Mouse (Mus musculus) lung, embryonic 14.5 days (tissue): ENCODE measurements around the gene Gm3448. TPM values are rescaled to one million over a fixed set of nuclear protein-coding genes. Genes with fewer than 3 reads are reported as not detected.
A peak's percentile ranks its signal among the peaks of the same experiment; 100 is the strongest.
"Not testable (repeated sequence)": the region's sequence is repeated elsewhere in the genome, so short reads cannot be mapped to it uniquely, and the experiment has no call there.

Source experiments
- ATAC-seq: fragments of 200-750 bp; cut with Nextera tagmentation; 2 replicates; pipeline ENCODE4 v1.8.0; 2017; ENCODE audit warnings: mild to moderate bottlenecking, moderate TSS enrichment, moderate library complexity; ENCODE audit not compliant: insufficient read depth
- DNase-seq: peaks from one replicate; pipeline ENCODE4 v3.0.0-alpha.2; 2015
- H3K27ac ChIP-seq: fragments of 300-500 bp; sonication (generic); 2 replicates; pipeline ENCODE4 v1.5.1; 2014; ENCODE audit warnings: low read depth, mild to moderate bottlenecking, moderate library complexity
- H3K27me3 ChIP-seq: fragments of 300-500 bp; sonication (generic); 2 replicates; pipeline ENCODE4 v1.6.1; 2014; ENCODE audit warnings: low read length, control low read depth; ENCODE audit not compliant: insufficient read depth
- H3K36me3 ChIP-seq: fragments of 300-500 bp; sonication (generic); 2 replicates; pipeline ENCODE4 v1.6.1; 2014; ENCODE audit warnings: control low read depth; ENCODE audit not compliant: insufficient read depth
- H3K4me1 ChIP-seq: fragments of 300-500 bp; sonication (generic); 2 replicates; pipeline ENCODE4 v1.6.1; 2014; ENCODE audit warnings: antibody characterized with exemption, control low read depth; ENCODE audit not compliant: insufficient read depth
- H3K4me2 ChIP-seq: fragments of 300-500 bp; sonication (generic); 2 replicates; pipeline ENCODE4 v1.6.1; 2014; ENCODE audit warnings: mild to moderate bottlenecking
- H3K4me3 ChIP-seq: fragments of 300-500 bp; sonication (generic); 2 replicates; pipeline ENCODE4 v1.5.1; 2014; ENCODE audit warnings: low read depth, low read length
- H3K9ac ChIP-seq: fragments of 300-500 bp; sonication (generic); 2 replicates; pipeline ENCODE4 v1.6.1; 2014
- H3K9me3 ChIP-seq: fragments of 300-500 bp; sonication (generic); 2 replicates; pipeline ENCODE4 v1.6.1; 2016; ENCODE audit warnings: low read depth, low read length, control low read depth
- WGBS: fragments of 180-500 bp; shearing (Covaris S2); extraction: QIAGEN DNeasy Blood & Tissue Kit; methylation state at CpG from one replicate; pipeline ENCODE4 v1.1.7; 2014; 5-methylcytosine and 5-hydroxymethylcytosine counted together
- polyA plus RNA-seq: library from polyadenylated mRNA; unstranded; fragments of >200 nt; fragmentation: Nextera tagmentation; extraction: Ambion mirVana; gene quantifications from 2 replicates; pipeline ENCODE4 v1.2.1, GENCODE M21; 2014

The Gm3448 gene
- polyA plus RNA-seq, 1 experiment from 2014 or later, result 3.4 TPM

DNA sequence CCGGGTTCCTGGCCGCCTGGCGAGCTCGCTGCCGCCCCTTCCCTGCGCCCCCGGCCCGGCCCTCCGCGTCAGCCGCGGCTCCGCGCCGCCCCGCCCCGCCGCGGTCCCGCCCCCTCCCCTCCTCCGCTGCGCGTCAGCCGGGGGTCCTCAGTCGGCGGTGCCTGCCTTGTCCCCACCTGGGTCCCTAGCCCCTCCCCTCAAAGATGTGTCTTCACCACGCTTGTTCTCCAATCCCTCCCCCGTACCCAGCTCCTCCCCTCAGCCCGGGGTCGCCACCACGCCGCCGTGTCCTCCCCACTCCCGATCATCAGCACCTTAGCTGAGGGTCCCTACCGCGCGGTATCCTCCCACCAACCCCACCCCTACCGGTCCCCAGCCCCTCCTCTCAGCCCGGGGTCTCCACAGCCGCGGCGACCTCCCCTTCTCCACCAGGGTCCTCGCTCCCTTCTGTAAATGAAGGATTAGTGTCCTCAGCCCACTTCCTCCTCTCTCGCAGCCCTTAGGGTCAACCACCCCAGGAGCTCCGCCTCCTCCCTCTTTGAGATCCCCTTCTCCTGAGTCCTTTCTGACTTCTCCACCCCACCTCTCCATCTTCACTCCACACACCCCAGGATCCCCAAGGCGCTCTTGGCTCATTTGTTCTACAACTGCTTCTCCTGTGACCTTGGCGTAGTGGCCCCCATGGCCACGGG lies 16.7 kb downstream of the Gm3448 start:
- H3K27ac ChIP-seq, H3K36me3 ChIP-seq, H3K4me1 ChIP-seq, DNase-seq, H3K4me3 ChIP-seq, H3K9ac ChIP-seq, H3K9me3 ChIP-seq, H3K27me3 ChIP-seq, H3K4me2 ChIP-seq: not testable (repeated sequence)
- ATAC-seq, result peak; percentile 85
- WGBS, result no CpG with 5 or more reads among the region's 48 CpGs

DNA sequence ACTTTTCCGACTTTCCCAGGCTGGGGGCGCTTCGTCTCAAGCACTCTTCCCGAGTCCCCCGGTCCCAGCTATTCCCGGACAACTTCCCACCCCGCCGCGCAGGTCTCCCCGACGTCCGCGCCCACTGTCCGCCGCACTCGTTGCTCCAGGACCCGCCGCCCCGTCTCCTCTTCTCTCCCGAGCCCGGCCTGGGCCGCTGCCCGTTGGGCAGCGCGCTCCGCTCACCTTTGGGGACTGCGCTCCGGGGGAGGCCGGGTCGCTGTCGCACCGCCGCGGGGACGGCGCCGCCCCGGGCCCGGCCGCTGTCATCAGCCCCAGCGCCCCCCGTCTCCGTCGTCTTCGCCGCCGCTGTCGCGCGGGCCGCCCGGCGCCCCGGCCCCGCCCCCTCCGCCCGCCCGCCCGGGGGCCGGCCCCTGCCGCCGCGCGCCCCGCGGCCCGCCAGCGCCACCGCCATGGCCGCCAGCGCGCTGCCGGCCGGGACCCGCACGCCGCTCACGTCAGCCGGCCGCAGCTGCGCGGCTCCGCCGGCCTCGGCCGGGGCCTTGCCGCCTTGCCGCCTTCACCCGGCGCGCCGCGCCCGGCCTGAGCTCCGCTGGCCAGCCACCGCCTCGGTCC lies 17.4 kb downstream of the Gm3448 start:
- H3K9me3 ChIP-seq, H3K27me3 ChIP-seq, H3K4me1 ChIP-seq, H3K9ac ChIP-seq, H3K4me2 ChIP-seq, DNase-seq, H3K27ac ChIP-seq, H3K36me3 ChIP-seq, H3K4me3 ChIP-seq: not testable (repeated sequence)
- WGBS, result no CpG with 5 or more reads among the region's 97 CpGs
- ATAC-seq, result peak; percentile 77

DNA sequence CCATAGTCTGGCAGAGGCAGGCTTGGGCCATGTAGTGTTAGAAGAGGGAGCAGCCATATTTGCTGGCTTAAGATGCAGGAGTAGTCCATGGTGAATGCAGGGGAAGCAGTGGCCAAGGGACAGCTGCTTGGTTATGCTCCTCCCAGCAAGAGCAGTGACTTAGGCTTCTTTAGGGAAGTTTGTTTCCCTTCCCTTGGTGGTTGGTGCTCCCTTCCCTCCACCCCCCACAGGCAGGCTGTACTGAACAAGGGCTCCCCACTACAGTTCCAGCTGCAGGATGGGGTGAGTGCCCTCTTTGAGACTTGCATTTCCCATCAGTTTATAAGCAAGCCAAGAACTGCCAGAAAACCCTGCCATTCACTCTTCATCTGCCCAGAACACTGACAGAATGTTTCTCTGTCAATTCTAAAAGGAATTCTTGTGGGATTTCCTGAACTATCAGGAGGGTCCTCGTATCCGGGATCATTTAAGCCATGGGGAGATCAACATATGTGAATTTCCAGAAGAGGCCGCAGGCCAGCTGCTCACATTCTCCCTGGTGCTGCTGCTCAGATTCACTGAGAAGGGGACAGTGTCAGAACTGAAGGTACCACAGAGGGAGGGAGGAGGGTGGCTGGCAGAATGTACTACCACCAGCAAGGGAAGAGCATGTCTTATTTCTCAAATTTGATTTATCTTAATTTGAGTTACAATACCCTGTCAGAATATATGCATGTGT lies 19.7 kb downstream of the Gm3448 start:
- not testable (repeated sequence) for H3K9me3 ChIP-seq, ATAC-seq, H3K4me2 ChIP-seq, H3K4me1 ChIP-seq, H3K36me3 ChIP-seq, H3K9ac ChIP-seq, H3K27ac ChIP-seq, H3K27me3 ChIP-seq, DNase-seq, H3K4me3 ChIP-seq
- WGBS, result 91% methylated on average over 3 of the region's 3 CpGs

DNA sequence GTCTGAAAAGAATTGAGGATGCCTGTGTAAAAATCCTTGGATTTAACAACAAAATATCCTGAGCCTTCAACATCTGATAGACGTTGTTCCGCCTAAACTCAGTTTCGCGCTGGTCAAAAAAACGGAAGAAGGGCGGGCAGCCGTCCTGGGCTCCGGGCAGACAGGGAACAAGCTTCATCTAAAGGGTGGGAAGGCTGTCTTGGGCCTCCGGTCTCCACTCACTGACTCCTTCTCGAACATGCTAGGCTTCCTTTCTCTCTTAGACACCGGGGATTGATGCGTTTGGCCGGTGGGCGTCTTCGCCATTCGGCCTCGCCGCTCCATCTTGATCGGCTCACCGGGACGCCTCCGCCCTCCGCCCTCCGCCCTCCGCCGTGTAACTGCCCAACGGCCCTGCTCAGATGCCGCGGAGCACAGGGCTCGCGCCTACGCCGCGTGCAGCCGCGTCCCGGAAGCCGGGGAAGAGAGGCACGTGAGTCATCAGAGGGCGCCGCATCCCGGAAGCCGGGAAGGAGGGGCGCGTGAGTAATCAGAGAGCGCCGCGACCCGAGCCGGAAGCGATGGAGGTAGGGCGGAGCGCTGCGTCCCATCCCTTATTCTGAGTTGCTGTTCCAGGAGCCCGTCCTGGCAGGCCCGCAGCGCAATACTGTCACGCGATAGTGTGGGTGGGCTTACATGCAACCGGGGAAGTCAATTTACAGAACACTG lies 31.5 kb downstream of the Gm3448 start, which contains the start of gene Gm3435:
TSS of gene Gm3435 (plus strand) at position 471 of the 708 bp plus-strand sequence.
- H3K9ac ChIP-seq, H3K36me3 ChIP-seq, H3K9me3 ChIP-seq, H3K4me2 ChIP-seq, DNase-seq, H3K27ac ChIP-seq, H3K27me3 ChIP-seq, H3K4me3 ChIP-seq, H3K4me1 ChIP-seq: not testable (repeated sequence)
- peak; percentile 98 for ATAC-seq
- WGBS, result no CpG with 5 or more reads among the region's 60 CpGs

DNA sequence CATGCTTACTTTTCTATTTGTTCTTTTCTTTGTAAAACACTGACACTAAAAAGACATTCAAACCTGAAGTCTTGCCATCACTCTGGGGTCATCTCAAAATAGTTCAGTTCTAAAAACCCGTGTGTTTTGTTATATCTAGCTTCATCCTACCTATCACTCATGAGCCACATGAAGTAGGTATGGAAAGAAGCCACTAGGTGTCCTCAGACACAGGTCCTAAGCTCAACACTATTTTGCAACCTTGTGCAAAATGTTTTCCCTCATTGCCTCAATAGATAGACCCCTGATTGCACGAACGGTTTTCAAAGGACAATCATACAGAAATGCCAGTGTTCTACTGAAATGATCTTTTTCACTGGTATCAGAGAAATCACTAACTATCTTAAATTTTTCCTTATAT lies 32.2 kb downstream of the Gm3448 start:
- DNase-seq, H3K4me1 ChIP-seq, H3K4me2 ChIP-seq, H3K9me3 ChIP-seq, ATAC-seq, H3K27me3 ChIP-seq, H3K36me3 ChIP-seq, H3K27ac ChIP-seq, H3K9ac ChIP-seq, H3K4me3 ChIP-seq: not testable (repeated sequence)
- WGBS, result no CpG with 5 or more reads among the region's 3 CpGs

DNA sequence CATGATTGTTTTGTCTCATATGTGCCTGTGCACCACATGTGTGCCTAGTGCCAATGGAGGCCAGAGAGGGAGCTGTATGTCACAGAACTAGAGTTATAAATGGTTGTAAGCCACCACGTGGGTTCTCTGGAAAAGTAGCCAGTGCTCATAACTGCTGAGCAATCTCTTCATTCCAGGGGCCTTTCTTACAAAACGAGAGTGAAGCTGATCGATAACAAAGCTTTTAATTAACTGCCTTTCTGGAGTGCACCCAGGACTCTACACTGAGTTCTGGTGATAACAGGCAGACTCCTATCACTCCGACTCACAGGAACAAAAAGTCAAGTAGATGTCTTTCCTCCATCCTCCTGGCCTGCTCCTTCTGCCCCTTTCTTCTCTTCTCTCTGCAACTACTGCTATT lies 41.3 kb downstream of the Gm3448 start:
- not testable (repeated sequence) for H3K9me3 ChIP-seq, H3K9ac ChIP-seq, H3K27me3 ChIP-seq, H3K4me2 ChIP-seq, DNase-seq, H3K4me3 ChIP-seq, H3K4me1 ChIP-seq, ATAC-seq, H3K27ac ChIP-seq, H3K36me3 ChIP-seq
- no CpG with 5 or more reads among the region's 4 CpGs for WGBS

DNA sequence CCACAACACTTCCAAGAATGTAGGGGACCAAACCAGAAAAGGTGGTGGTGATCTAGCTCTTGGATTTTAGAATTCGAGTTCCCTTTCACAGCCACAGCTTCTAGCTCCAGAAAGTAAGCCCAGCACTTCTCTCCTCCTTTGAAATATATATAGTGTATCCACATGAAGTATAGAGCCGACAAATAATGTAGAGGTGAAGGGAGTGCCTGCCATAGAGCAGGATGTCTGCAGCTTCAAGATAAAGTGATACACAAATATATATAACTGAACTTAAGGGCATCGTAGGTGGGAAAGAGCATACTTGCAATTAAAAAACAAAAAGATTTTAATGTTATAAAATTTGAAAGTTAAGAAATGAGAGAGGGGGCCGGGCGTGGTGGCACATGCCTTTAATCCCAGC lies 47.2 kb downstream of the Gm3448 start:
- not testable (repeated sequence) for H3K4me2 ChIP-seq, ATAC-seq, H3K27ac ChIP-seq, DNase-seq, H3K9ac ChIP-seq, H3K27me3 ChIP-seq, H3K4me3 ChIP-seq, H3K4me1 ChIP-seq, H3K9me3 ChIP-seq, H3K36me3 ChIP-seq
- no CpG with 5 or more reads among the region's 5 CpGs for WGBS

DNA sequence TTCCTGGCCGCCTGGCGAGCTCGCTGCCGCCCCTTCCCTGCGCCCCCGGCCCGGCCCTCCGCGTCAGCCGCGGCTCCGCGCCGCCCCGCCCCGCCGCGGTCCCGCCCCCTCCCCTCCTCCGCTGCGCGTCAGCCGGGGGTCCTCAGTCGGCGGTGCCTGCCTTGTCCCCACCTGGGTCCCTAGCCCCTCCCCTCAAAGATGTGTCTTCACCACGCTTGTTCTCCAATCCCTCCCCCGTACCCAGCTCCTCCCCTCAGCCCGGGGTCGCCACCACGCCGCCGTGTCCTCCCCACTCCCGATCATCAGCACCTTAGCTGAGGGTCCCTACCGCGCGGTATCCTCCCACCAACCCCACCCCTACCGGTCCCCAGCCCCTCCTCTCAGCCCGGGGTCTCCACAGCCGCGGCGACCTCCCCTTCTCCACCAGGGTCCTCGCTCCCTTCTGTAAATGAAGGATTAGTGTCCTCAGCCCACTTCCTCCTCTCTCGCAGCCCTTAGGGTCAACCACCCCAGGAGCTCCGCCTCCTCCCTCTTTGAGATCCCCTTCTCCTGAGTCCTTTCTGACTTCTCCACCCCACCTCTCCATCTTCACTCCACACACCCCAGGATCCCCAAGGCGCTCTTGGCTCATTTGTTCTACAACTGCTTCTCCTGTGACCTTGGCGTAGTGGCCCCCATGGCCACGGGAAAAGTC lies 48.1 kb downstream of the Gm3448 start:
- H3K4me1 ChIP-seq, H3K36me3 ChIP-seq, H3K9ac ChIP-seq, H3K4me2 ChIP-seq, H3K27me3 ChIP-seq, H3K4me3 ChIP-seq, DNase-seq, H3K27ac ChIP-seq, H3K9me3 ChIP-seq: not testable (repeated sequence)
- ATAC-seq, result peak; percentile 84
- WGBS, result no CpG with 5 or more reads among the region's 47 CpGs

DNA sequence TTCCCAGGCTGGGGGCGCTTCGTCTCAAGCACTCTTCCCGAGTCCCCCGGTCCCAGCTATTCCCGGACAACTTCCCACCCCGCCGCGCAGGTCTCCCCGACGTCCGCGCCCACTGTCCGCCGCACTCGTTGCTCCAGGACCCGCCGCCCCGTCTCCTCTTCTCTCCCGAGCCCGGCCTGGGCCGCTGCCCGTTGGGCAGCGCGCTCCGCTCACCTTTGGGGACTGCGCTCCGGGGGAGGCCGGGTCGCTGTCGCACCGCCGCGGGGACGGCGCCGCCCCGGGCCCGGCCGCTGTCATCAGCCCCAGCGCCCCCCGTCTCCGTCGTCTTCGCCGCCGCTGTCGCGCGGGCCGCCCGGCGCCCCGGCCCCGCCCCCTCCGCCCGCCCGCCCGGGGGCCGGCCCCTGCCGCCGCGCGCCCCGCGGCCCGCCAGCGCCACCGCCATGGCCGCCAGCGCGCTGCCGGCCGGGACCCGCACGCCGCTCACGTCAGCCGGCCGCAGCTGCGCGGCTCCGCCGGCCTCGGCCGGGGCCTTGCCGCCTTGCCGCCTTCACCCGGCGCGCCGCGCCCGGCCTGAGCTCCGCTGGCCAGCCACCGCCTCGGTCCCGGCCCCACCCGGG lies 48.7 kb downstream of the Gm3448 start:
- H3K27me3 ChIP-seq, H3K4me3 ChIP-seq, H3K4me2 ChIP-seq, DNase-seq, H3K36me3 ChIP-seq, H3K27ac ChIP-seq, H3K9ac ChIP-seq, H3K9me3 ChIP-seq, H3K4me1 ChIP-seq: not testable (repeated sequence)
- ATAC-seq, result peak; percentile 78
- WGBS, result no CpG with 5 or more reads among the region's 98 CpGs
